Mouse (Mus musculus): ENCODE data around the gene Mbd6. TPM values are rescaled to one million over a fixed set of nuclear protein-coding genes. Genes with fewer than 3 reads are reported as not detected.
"Not testable (repeated sequence)": the region's sequence is repeated elsewhere in the genome, so short reads cannot be mapped to it uniquely, and the experiment has no call there.

The Mbd6 gene
- polyA plus RNA-seq, 1 experiment from 2014 or later, result 19.4 TPM

- Histone ChIP-seq H3K36me3 (ENCODE audit: insufficient read depth) (no peaks in the 10 kb centered on the region), H3K27ac (ENCODE audit: low read depth) (no peak overlapping the region), H3K4me1 (ENCODE audit: insufficient read depth) (peaks cover 5% of the 10 kb centered on the region; the same call in 1 of the 2 replicates), H3K9ac (no peak overlapping the region), H3K4me2 (no peak overlapping the region), H3K9me3 (ENCODE audit: low read depth, low read length) (0 out of 2 replicates have a peak, but pooled peaks cover 5% of the 10 kb centered on the region), H3K27me3 (ENCODE audit: insufficient read depth, low read length) (peaks cover 37% of the 10 kb centered on the region), H3K4me3 (ENCODE audit: low read depth, low read length) (no peak overlapping the region)
- WGBS, result 63% methylated on average over 4 of the region's 4 CpGs
- no peak for TF ChIP-seq CTCF (IDR thresholded peaks at IDR 0.05; ENCODE audit: low read depth)
- no peak for ATAC-seq (ENCODE audit: insufficient read depth)
- no peak for DNase-seq
Measured at GRCm38 (mm10) chr10:127322669-127323068, 33.9 kb upstream of the Mbd6 start.

- Histone ChIP-seq H3K4me1 (ENCODE audit: insufficient read depth) (peaks cover 5% of the 10 kb centered on the region; the same call in 1 of the 2 replicates), H3K9ac (no peak overlapping the region), H3K36me3 (ENCODE audit: insufficient read depth) (no peaks in the 10 kb centered on the region), H3K27ac (ENCODE audit: low read depth) (no peak overlapping the region), H3K4me2 (no peak overlapping the region), H3K27me3 (ENCODE audit: insufficient read depth, low read length) (peaks cover 32% of the 10 kb centered on the region), H3K9me3 (ENCODE audit: low read depth, low read length) (0 out of 2 replicates have a peak, but pooled peaks cover 2% of the 10 kb centered on the region), H3K4me3 (ENCODE audit: low read depth, low read length) (no peak overlapping the region)
- TF ChIP-seq CTCF (IDR thresholded peaks at IDR 0.05; ENCODE audit: low read depth), result no peak
- 47% methylated on average over 13 of the region's 13 CpGs for WGBS
- ATAC-seq (ENCODE audit: insufficient read depth), result no peak
- no peak for DNase-seq
Measured at GRCm38 (mm10) chr10:127322178-127322577, 33.4 kb upstream of the Mbd6 start.

GRCm38 (mm10) chr10:127321621-127322020 is 32.8 kb upstream of the Mbd6 start, which contains the start of gene Arhgap9:
Gene Arhgap9 (plus strand): TSS chr10:127321964.
- no peaks in the 10 kb centered on the region for H3K9me3 ChIP-seq (ENCODE audit: low read depth, low read length)
- TF ChIP-seq CTCF (IDR thresholded peaks at IDR 0.05; ENCODE audit: low read depth), result no peak
- H3K27me3 ChIP-seq (ENCODE audit: insufficient read depth, low read length), result peaks cover 26% of the 10 kb centered on the region

GRCm38 (mm10) chr10:127319969-127320368 is 31.2 kb upstream of the Mbd6 start:
- Histone ChIP-seq H3K4me1 (ENCODE audit: insufficient read depth) (no peaks in the 10 kb centered on the region), H3K9ac (no peak overlapping the region), H3K27ac (ENCODE audit: low read depth) (no peak overlapping the region), H3K9me3 (ENCODE audit: low read depth, low read length) (no peaks in the 10 kb centered on the region), H3K4me2 (no peak overlapping the region), H3K27me3 (ENCODE audit: insufficient read depth, low read length) (peaks cover 10% of the 10 kb centered on the region; the same call in 1 of the 2 replicates), H3K36me3 (ENCODE audit: insufficient read depth) (no peaks in the 10 kb centered on the region), H3K4me3 (ENCODE audit: low read depth, low read length) (no peak overlapping the region)
- 57% methylated on average over 7 of the region's 7 CpGs for WGBS
- DNase-seq (no peak), ATAC-seq (ENCODE audit: insufficient read depth) (no peak)
- TF ChIP-seq CTCF (IDR thresholded peaks at IDR 0.05; ENCODE audit: low read depth), result no peak

More at GRCm38 (mm10) chr10:127321621-127322020, 32.8 kb upstream of the Mbd6 start, which contains the start of gene Arhgap9:
- Histone ChIP-seq H3K27ac (ENCODE audit: low read depth) (no peak within 1 kb of the TSS), H3K36me3 (ENCODE audit: insufficient read depth) (no peaks in the 10 kb centered on the region), H3K4me2 (no peak within 1 kb of the TSS), H3K4me3 (ENCODE audit: low read depth, low read length) (no peak within 1 kb of the TSS), H3K9ac (no peak within 1 kb of the TSS), H3K4me1 (ENCODE audit: insufficient read depth) (peaks cover 5% of the 10 kb centered on the region; the same call in 1 of the 2 replicates)
- DNase-seq (no peak), ATAC-seq (ENCODE audit: insufficient read depth) (no peak)
- WGBS, result 76% methylated on average over 2 of the region's 3 CpGs

- no peak overlapping the region for H3K27ac ChIP-seq (ENCODE audit: low read depth)
- no peaks in the 10 kb centered on the region for H3K4me1 ChIP-seq (ENCODE audit: insufficient read depth)
- no peaks in the 10 kb centered on the region for H3K27me3 ChIP-seq (ENCODE audit: insufficient read depth, low read length)
- no peak for TF ChIP-seq CTCF (IDR thresholded peaks at IDR 0.05; ENCODE audit: low read depth)
- H3K9me3 ChIP-seq (ENCODE audit: low read depth, low read length), result no peaks in the 10 kb centered on the region
- no peaks in the 10 kb centered on the region for H3K36me3 ChIP-seq (ENCODE audit: insufficient read depth)
- H3K9ac ChIP-seq, result no peak overlapping the region
- ATAC-seq (ENCODE audit: insufficient read depth) (no peak), DNase-seq (no peak)
- no peak overlapping the region for H3K4me2 ChIP-seq
- 35% methylated on average over 4 of the region's 4 CpGs for WGBS
- no peak overlapping the region for H3K4me3 ChIP-seq (ENCODE audit: low read depth, low read length)
Measured at GRCm38 (mm10) chr10:127318009-127318408, 29.2 kb upstream of the Mbd6 start.

- H3K36me3 ChIP-seq (ENCODE audit: insufficient read depth), result no peaks in the 10 kb centered on the region
- 68% methylated on average over 2 of the region's 2 CpGs for WGBS
- TF ChIP-seq CTCF (IDR thresholded peaks at IDR 0.05; ENCODE audit: low read depth), result no peak
- no peak overlapping the region for H3K9ac ChIP-seq
- H3K9me3 ChIP-seq (ENCODE audit: low read depth, low read length), result no peaks in the 10 kb centered on the region
- H3K27ac ChIP-seq (ENCODE audit: low read depth), result no peak overlapping the region
- no peak overlapping the region for H3K4me2 ChIP-seq
- H3K4me1 ChIP-seq (ENCODE audit: insufficient read depth), result no peaks in the 10 kb centered on the region
- no peak overlapping the region for H3K4me3 ChIP-seq (ENCODE audit: low read depth, low read length)
- H3K27me3 ChIP-seq (ENCODE audit: insufficient read depth, low read length), result no peaks in the 10 kb centered on the region
- ATAC-seq (ENCODE audit: insufficient read depth) (no peak), DNase-seq (no peak)
Measured at GRCm38 (mm10) chr10:127317277-127317676, 28.5 kb upstream of the Mbd6 start.

DNA sequence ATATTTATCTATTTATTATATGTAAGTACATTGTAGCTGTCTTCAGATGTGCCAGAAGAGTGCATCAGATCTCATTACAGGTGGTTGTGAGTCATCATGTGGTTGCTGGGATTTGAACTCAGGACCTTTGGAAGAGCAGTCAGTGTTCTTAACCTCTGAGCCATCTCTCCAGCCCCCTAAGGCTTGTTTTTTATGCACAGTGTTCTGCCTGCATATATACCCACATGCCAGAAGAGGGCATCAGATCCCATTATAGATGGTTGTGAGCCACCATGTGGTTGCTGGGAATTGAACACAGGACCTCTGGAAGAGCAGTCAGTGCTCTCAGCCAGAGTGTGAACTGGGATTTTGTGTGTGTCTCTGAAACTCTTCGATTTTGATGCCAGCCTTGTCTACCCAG is 26.1 kb upstream of the Mbd6 start:
- WGBS, result 71% methylated on average over 1 of the region's 1 CpGs
- H3K4me1 ChIP-seq (ENCODE audit: insufficient read depth); ATAC-seq (ENCODE audit: insufficient read depth); H3K36me3 ChIP-seq (ENCODE audit: insufficient read depth); H3K27ac ChIP-seq (ENCODE audit: low read depth); H3K9me3 ChIP-seq (ENCODE audit: low read depth, low read length); H3K4me2 ChIP-seq; H3K4me3 ChIP-seq (ENCODE audit: low read depth, low read length); H3K27me3 ChIP-seq (ENCODE audit: insufficient read depth, low read length); DNase-seq; H3K9ac ChIP-seq: not testable (repeated sequence)

- H3K4me2 ChIP-seq; ATAC-seq (ENCODE audit: insufficient read depth); H3K9me3 ChIP-seq (ENCODE audit: low read depth, low read length); DNase-seq; H3K4me3 ChIP-seq (ENCODE audit: low read depth, low read length); H3K9ac ChIP-seq; H3K4me1 ChIP-seq (ENCODE audit: insufficient read depth); H3K27ac ChIP-seq (ENCODE audit: low read depth); H3K27me3 ChIP-seq (ENCODE audit: insufficient read depth, low read length): not testable (repeated sequence)
- H3K36me3 ChIP-seq (ENCODE audit: insufficient read depth), result peaks cover 11% of the 10 kb centered on the region
- 85% methylated on average over 5 of the region's 5 CpGs for WGBS
Measured at GRCm38 (mm10) chr10:127313516-127313915, 24.7 kb upstream of the Mbd6 start.
